Mouse (Mus musculus) limb, embryonic 10.5 days (tissue): ENCODE results near the gene Hps3. TPM values are rescaled to one million over a fixed set of nuclear protein-coding genes. Genes with fewer than 3 reads are reported as not detected.
"Not testable (repeated sequence)": the region's sequence is repeated elsewhere in the genome, so short reads cannot be mapped to it uniquely, and the experiment has no call there.

Experiments used
- DNase-seq: peaks from one replicate; pipeline ENCODE4 v3.0.0-alpha.2; 2017; ENCODE audit warnings: low spot score
- H3K27ac ChIP-seq: fragments of 300-500 bp; sonication (generic); 2 replicates; pipeline ENCODE4 v1.5.1; 2016; ENCODE audit warnings: mild to moderate bottlenecking
- H3K27me3 ChIP-seq: fragments of 300-500 bp; sonication (generic); 2 replicates; pipeline ENCODE4 v1.6.1; 2016; ENCODE audit warnings: low read depth, mild to moderate bottlenecking; ENCODE audit not compliant: poor library complexity, severe bottlenecking
- H3K36me3 ChIP-seq: fragments of 300-500 bp; sonication (generic); 2 replicates; pipeline ENCODE4 v1.6.1; 2016; ENCODE audit warnings: mild to moderate bottlenecking, moderate library complexity
- H3K4me1 ChIP-seq: fragments of 300-500 bp; sonication (generic); 2 replicates; pipeline ENCODE4 v1.6.1; 2016
- H3K4me3 ChIP-seq: fragments of 300-500 bp; sonication (generic); 2 replicates; pipeline ENCODE4 v1.5.1; 2016; ENCODE audit warnings: mild to moderate bottlenecking, moderate library complexity
- H3K9me3 ChIP-seq: fragments of 300-500 bp; sonication (generic); replicated peaks from 2 replicates; pipeline ENCODE4 v1.6.1; 2016; ENCODE audit warnings: mild to moderate bottlenecking
- WGBS: fragments of 180-500 bp; shearing (Covaris S2); methylation state at CpG from one replicate; pipeline ENCODE4 v1.1.7; 2016; 5-methylcytosine and 5-hydroxymethylcytosine counted together
- polyA plus RNA-seq: library from polyadenylated mRNA; unstranded; fragments of >200 nt; fragmentation: Nextera tagmentation; extraction: Ambion mirVana; gene quantifications from 2 replicates; pipeline ENCODE4 v1.2.1, GENCODE M21; 2016

Hps3 gene
- polyA plus RNA-seq, 1 experiment from 2014 or later = 7.9 TPM

- H3K9me3 ChIP-seq = no peaks in the 10 kb centered on the region
- no peak for DNase-seq
- no peak overlapping the region for H3K4me3 ChIP-seq
- H3K36me3 ChIP-seq = peaks cover 27% of the 10 kb centered on the region
- no peak overlapping the region for H3K27ac ChIP-seq
- H3K4me1 ChIP-seq = no peaks in the 10 kb centered on the region
- WGBS = 86% methylated on average over 5 of the region's 5 CpGs
- no peaks in the 10 kb centered on the region for H3K27me3 ChIP-seq
These were observed 7.3 kb downstream of the Hps3 start for GRCm38 (mm10) chr3:20027788-20028187.

- H3K36me3 ChIP-seq = peaks cover 33% of the 10 kb centered on the region
- no peaks in the 10 kb centered on the region for H3K27me3 ChIP-seq
- WGBS = 92% methylated on average over 8 of the region's 8 CpGs
- H3K9me3 ChIP-seq = no peaks in the 10 kb centered on the region
- no peak overlapping the region for H3K27ac ChIP-seq
- no peak for DNase-seq
- no peak overlapping the region for H3K4me3 ChIP-seq
- H3K4me1 ChIP-seq = no peaks in the 10 kb centered on the region
These were observed 8.0 kb downstream of the Hps3 start for GRCm38 (mm10) chr3:20026996-20027689.

GRCm38 (mm10) chr3:20026481-20026880 lies 8.6 kb downstream of the Hps3 start:
- Histone ChIP-seq H3K27ac (no peak overlapping the region), H3K36me3 (peaks cover 35% of the 10 kb centered on the region)
- DNase-seq = no peak

GRCm38 (mm10) chr3:20023832-20024231 lies 11.3 kb downstream of the Hps3 start:
- no peaks in the 10 kb centered on the region for H3K27me3 ChIP-seq
- 71% methylated on average over 1 of the region's 1 CpGs for WGBS
- H3K36me3 ChIP-seq = peaks cover 39% of the 10 kb centered on the region
- no peaks in the 10 kb centered on the region for H3K9me3 ChIP-seq
- no peak overlapping the region for H3K4me3 ChIP-seq
- H3K27ac ChIP-seq = no peak overlapping the region
- no peaks in the 10 kb centered on the region for H3K4me1 ChIP-seq
- DNase-seq = no peak

More at GRCm38 (mm10) chr3:20026481-20026880, 8.6 kb downstream of the Hps3 start:
- no peaks in the 10 kb centered on the region for H3K4me1 ChIP-seq
- H3K9me3 ChIP-seq = no peaks in the 10 kb centered on the region
- H3K4me3 ChIP-seq = no peak overlapping the region
- H3K27me3 ChIP-seq = no peaks in the 10 kb centered on the region

- Histone ChIP-seq H3K9me3 (no peaks in the 10 kb centered on the region), H3K4me1 (no peaks in the 10 kb centered on the region), H3K27ac (no peak overlapping the region), H3K36me3 (peaks cover 38% of the 10 kb centered on the region), H3K27me3 (no peaks in the 10 kb centered on the region), H3K4me3 (no peak overlapping the region)
- 93% methylated on average over 8 of the region's 8 CpGs for WGBS
- no peak for DNase-seq
These were observed 17.0 kb downstream of the Hps3 start for GRCm38 (mm10) chr3:20018076-20018475.

GRCm38 (mm10) chr3:20014454-20014853 lies 20.7 kb downstream of the Hps3 start:
- no peak for DNase-seq
- peaks cover 9% of the 10 kb centered on the region for H3K4me1 ChIP-seq
- no peak overlapping the region for H3K27ac ChIP-seq
- H3K9me3 ChIP-seq = no peaks in the 10 kb centered on the region
- H3K27me3 ChIP-seq = no peaks in the 10 kb centered on the region
- H3K4me3 ChIP-seq = no peak overlapping the region
- H3K36me3 ChIP-seq = peaks cover 32% of the 10 kb centered on the region
- 95% methylated on average over 2 of the region's 2 CpGs for WGBS

- H3K36me3 ChIP-seq = peaks cover 19% of the 10 kb centered on the region
- WGBS = 85% methylated on average over 7 of the region's 7 CpGs
- H3K4me3 ChIP-seq, H3K4me1 ChIP-seq, DNase-seq, H3K9me3 ChIP-seq, H3K27me3 ChIP-seq: not testable (repeated sequence)
- peak overlapping the region; percentile 63; the same call in 1 of the 2 replicates for H3K27ac ChIP-seq
These were observed 24.2 kb downstream of the Hps3 start for GRCm38 (mm10) chr3:20010905-20011304.

GRCm38 (mm10) chr3:20010464-20010863 lies 24.7 kb downstream of the Hps3 start:
- peak; percentile 30 for DNase-seq
- Histone ChIP-seq H3K27ac (peak overlapping the region; percentile 63; the same call in 1 of the 2 replicates), H3K4me1 (peaks cover 9% of the 10 kb centered on the region), H3K4me3 (no peak overlapping the region), H3K9me3 (no peaks in the 10 kb centered on the region), H3K36me3 (peaks cover 16% of the 10 kb centered on the region), H3K27me3 (no peaks in the 10 kb centered on the region)
- WGBS = 89% methylated on average over 9 of the region's 9 CpGs

- WGBS = 90% methylated on average over 5 of the region's 5 CpGs
- Histone ChIP-seq H3K27ac (no peak overlapping the region), H3K4me3 (no peak overlapping the region), H3K9me3 (no peaks in the 10 kb centered on the region), H3K36me3 (peaks cover 14% of the 10 kb centered on the region), H3K27me3 (no peaks in the 10 kb centered on the region), H3K4me1 (peaks cover 9% of the 10 kb centered on the region)
- DNase-seq = no peak
These were observed 27.4 kb downstream of the Hps3 start for GRCm38 (mm10) chr3:20007759-20008158.

GRCm38 (mm10) chr3:20007275-20007674 lies 27.8 kb downstream of the Hps3 start:
- H3K4me3 ChIP-seq = no peak overlapping the region
- no peaks in the 10 kb centered on the region for H3K9me3 ChIP-seq
- no peak overlapping the region for H3K27ac ChIP-seq
- 93% methylated on average over 4 of the region's 4 CpGs for WGBS
- DNase-seq = no peak
- peaks cover 15% of the 10 kb centered on the region for H3K36me3 ChIP-seq
- peaks cover 9% of the 10 kb centered on the region for H3K4me1 ChIP-seq
- H3K27me3 ChIP-seq = no peaks in the 10 kb centered on the region

- H3K36me3 ChIP-seq = peaks cover 19% of the 10 kb centered on the region
- no peaks in the 10 kb centered on the region for H3K27me3 ChIP-seq
- 82% methylated on average over 1 of the region's 1 CpGs for WGBS
- no peak for DNase-seq
- no peak overlapping the region for H3K4me3 ChIP-seq
- no peaks in the 10 kb centered on the region for H3K9me3 ChIP-seq
- H3K4me1 ChIP-seq = peaks cover 3% of the 10 kb centered on the region
- H3K27ac ChIP-seq = no peak overlapping the region
These were observed 29.5 kb downstream of the Hps3 start for GRCm38 (mm10) chr3:20005611-20006010.

GRCm38 (mm10) chr3:20004422-20004821 lies 30.7 kb downstream of the Hps3 start:
- Histone ChIP-seq H3K36me3 (peaks cover 16% of the 10 kb centered on the region), H3K4me1 (no peaks in the 10 kb centered on the region), H3K27me3 (no peaks in the 10 kb centered on the region), H3K27ac (no peak overlapping the region), H3K9me3 (no peaks in the 10 kb centered on the region), H3K4me3 (no peak overlapping the region)
- WGBS = 88% methylated on average over 8 of the region's 8 CpGs
- DNase-seq = no peak

GRCm38 (mm10) chr3:20002786-20003185 lies 32.3 kb downstream of the Hps3 start:
- WGBS = 78% methylated on average over 5 of the region's 5 CpGs
- no peak for DNase-seq
- no peaks in the 10 kb centered on the region for H3K4me1 ChIP-seq
- no peak overlapping the region for H3K4me3 ChIP-seq
- H3K27ac ChIP-seq = no peak overlapping the region
- H3K27me3 ChIP-seq = no peaks in the 10 kb centered on the region
- peaks cover 13% of the 10 kb centered on the region for H3K36me3 ChIP-seq
- no peaks in the 10 kb centered on the region for H3K9me3 ChIP-seq

GRCm38 (mm10) chr3:20000806-20001205 lies 34.3 kb downstream of the Hps3 start:
- H3K36me3 ChIP-seq = peaks cover 13% of the 10 kb centered on the region
- H3K27ac ChIP-seq = no peak overlapping the region
- H3K4me3 ChIP-seq = no peak overlapping the region
- 90% methylated on average over 4 of the region's 4 CpGs for WGBS
- DNase-seq = no peak
- H3K9me3 ChIP-seq = no peaks in the 10 kb centered on the region
- no peaks in the 10 kb centered on the region for H3K4me1 ChIP-seq
- H3K27me3 ChIP-seq = no peaks in the 10 kb centered on the region
